Mouse (Mus musculus): ENCODE data around the gene Psd.

DNA sequence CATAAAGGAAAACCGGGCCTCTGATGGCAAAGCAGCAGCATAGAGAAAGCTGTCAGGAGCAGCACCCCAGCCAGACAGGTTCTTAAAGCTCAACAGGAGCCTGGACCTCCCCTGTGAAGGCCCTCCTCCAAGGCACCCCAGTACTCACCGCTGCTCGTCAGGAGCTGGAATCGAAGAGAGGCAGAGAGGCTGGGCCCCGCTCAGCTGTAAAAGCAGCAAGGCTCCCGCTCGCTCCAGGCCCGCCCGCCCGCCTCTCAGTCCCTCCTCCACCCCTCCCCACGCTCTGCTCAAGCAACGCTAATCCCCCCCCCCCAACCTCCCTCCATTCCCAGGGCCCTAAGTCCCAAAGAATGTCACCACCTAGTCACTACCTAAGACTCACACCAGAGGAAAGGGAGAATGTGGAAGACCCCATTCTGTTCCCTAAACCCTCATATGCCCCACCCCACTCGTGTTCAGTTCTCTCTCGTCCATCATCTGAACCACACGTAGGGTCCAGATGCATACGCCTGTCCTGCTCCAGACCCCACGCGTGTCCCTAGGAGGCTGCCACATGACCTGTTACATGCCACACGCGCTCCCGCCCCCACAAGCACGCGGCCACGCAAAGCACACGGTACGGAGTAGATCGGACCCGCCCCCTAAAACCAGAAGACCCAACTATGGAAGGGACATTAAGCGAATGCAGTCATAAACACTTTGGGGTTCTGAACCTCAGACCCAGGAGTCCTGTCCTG, 769 bp downstream of the Psd start:
- TF ChIP-seq POLR2A (IDR thresholded peaks at IDR 0.05; ENCODE audit: insufficient read depth, low read length), result no peak
- no peak for TF ChIP-seq CTCF (IDR thresholded peaks at IDR 0.05; ENCODE audit: low read depth, low read length)
- TF ChIP-seq EP300 (IDR thresholded peaks at IDR 0.05; ENCODE audit: insufficient read depth, low read depth, low read length), result no peak
